Mouse (Mus musculus): ENCODE measurements around the gene Lysmd1. TPM values are rescaled to one million over a fixed set of nuclear protein-coding genes. Genes with fewer than 3 reads are reported as not detected.
"Not testable (repeated sequence)": the region's sequence is repeated elsewhere in the genome, so short reads cannot be mapped to it uniquely, and the experiment has no call there.

Gene Lysmd1
- 8.1 and 9.1 TPM in 2 replicates for polyA plus RNA-seq (2016; fragmentation: Nextera tagmentation; extraction: Ambion mirVana)

GRCm38 (mm10) chr3:95133680-95134101, at the start of gene Lysmd1, which contains the start of gene Scnm1:
Gene Lysmd1, plus strand, starts transcription at chr3:95134088.
Gene Scnm1, minus strand, starts transcription at chr3:95134011.
- H3K4me2 ChIP-seq = peak within 1 kb of the TSS; percentile 84
- ATAC-seq (ENCODE audit: insufficient number of reproducible peaks, low FRiP score) = peak; percentile 88
- no peaks in the 10 kb centered on the region for H3K9me3 ChIP-seq (replicated peaks)
- peak within 1 kb of the TSS; percentile 87 for H3K9ac ChIP-seq
- H3K36me3 ChIP-seq = peaks cover 30% of the 10 kb centered on the region
- peaks cover 19% of the 10 kb centered on the region for H3K4me1 ChIP-seq (replicated peaks)
- under 1% methylated on average over 20 of the region's 20 CpGs for WGBS
- peak within 1 kb of the TSS; percentile 80 for H3K27ac ChIP-seq (ENCODE audit: poor library complexity, severe bottlenecking)
- peak within 1 kb of the TSS; percentile 85 for H3K4me3 ChIP-seq
- no peaks in the 10 kb centered on the region for H3K27me3 ChIP-seq (replicated peaks)

DNA sequence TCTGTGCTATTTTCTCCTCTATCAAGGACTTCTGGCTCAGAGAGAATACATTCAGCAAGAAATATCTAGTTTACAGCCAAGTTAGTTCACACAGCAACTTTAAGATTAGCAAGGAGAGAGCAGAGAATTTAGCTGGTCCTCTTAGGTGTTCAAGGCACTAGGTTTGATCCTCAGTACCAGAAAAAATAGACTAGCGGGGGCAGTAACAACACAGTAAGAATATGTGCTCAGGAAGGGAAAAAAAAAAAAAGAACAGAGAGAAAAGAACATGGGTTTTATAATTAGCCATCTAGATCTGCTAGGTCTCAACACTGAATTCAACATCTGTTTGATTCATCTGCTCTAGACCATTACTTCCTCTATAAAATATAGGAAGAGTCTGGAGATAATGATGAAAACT, 45.8 kb upstream of the Lysmd1 start:
- peaks cover 15% of the 10 kb centered on the region for H3K36me3 ChIP-seq
- WGBS = 90% methylated on average over 1 of the region's 1 CpGs

DNA sequence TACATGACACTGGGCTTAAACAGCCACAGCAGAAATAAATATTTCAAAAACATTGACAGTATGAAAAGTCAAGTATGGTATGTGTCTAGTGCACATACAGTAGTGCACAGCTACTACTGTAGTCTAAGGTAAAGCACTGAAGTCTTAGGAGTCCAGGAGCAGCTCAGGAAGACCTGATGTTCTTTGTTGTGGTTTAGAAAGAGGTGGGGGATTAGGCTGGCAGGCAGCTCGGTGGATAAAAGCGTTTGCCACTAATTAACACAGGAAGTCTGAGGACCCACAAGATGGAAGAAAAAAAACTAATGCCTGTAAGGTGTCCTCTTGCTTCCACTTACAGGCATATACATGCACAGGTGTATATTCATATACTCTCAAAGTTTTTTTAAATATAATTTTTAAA, 33.0 kb upstream of the Lysmd1 start:
- no peak overlapping the region for H3K4me2 ChIP-seq
- 31% methylated on average over 2 of the region's 2 CpGs for WGBS

More for the DNA sequence above, 45.8 kb upstream of the Lysmd1 start:
- ATAC-seq (ENCODE audit: insufficient number of reproducible peaks, low FRiP score) = no peak
- Histone ChIP-seq H3K4me3 (no peak overlapping the region), H3K9ac (no peak overlapping the region), H3K27me3 (replicated peaks) (no peaks in the 10 kb centered on the region), H3K9me3 (replicated peaks) (no peaks in the 10 kb centered on the region), H3K4me1 (replicated peaks) (0 out of 2 replicates have a peak, but pooled peaks cover 2% of the 10 kb centered on the region), H3K4me2 (no peak overlapping the region), H3K27ac (ENCODE audit: poor library complexity, severe bottlenecking) (no peak overlapping the region)

GRCm38 (mm10) chr3:95105121-95105520, 28.8 kb upstream of the Lysmd1 start:
- ATAC-seq (ENCODE audit: insufficient number of reproducible peaks, low FRiP score) = no peak
- H3K27ac ChIP-seq (ENCODE audit: poor library complexity, severe bottlenecking) = peak overlapping the region; percentile 86

More for the DNA sequence above, 33.0 kb upstream of the Lysmd1 start:
- no peak overlapping the region for H3K9ac ChIP-seq
- no peak overlapping the region for H3K4me3 ChIP-seq
- H3K27ac ChIP-seq (ENCODE audit: poor library complexity, severe bottlenecking) = no peak overlapping the region
- peaks cover 28% of the 10 kb centered on the region for H3K36me3 ChIP-seq
- ATAC-seq (ENCODE audit: insufficient number of reproducible peaks, low FRiP score) = no peak
- H3K9me3 ChIP-seq (replicated peaks) = no peaks in the 10 kb centered on the region
- peaks cover 38% of the 10 kb centered on the region for H3K4me1 ChIP-seq (replicated peaks)
- no peaks in the 10 kb centered on the region for H3K27me3 ChIP-seq (replicated peaks)

GRCm38 (mm10) chr3:95105586-95106337, 28.1 kb upstream of the Lysmd1 start:
- ATAC-seq (ENCODE audit: insufficient number of reproducible peaks, low FRiP score) = peak; percentile 30
- peak overlapping the region; percentile 88 for H3K4me2 ChIP-seq
- H3K27ac ChIP-seq (ENCODE audit: poor library complexity, severe bottlenecking) = peak overlapping the region; percentile 86
- H3K4me1 ChIP-seq (replicated peaks) = peaks cover 26% of the 10 kb centered on the region
- H3K36me3 ChIP-seq = peaks cover 17% of the 10 kb centered on the region
- H3K9me3 ChIP-seq (replicated peaks) = no peaks in the 10 kb centered on the region
- under 1% methylated on average over 16 of the region's 16 CpGs for WGBS
- peak overlapping the region; percentile 85 for H3K9ac ChIP-seq
- H3K4me3 ChIP-seq = peak overlapping the region; percentile 71
- no peaks in the 10 kb centered on the region for H3K27me3 ChIP-seq (replicated peaks)

More at GRCm38 (mm10) chr3:95105121-95105520, 28.8 kb upstream of the Lysmd1 start:
- peak overlapping the region; percentile 71 for H3K4me3 ChIP-seq
- peak overlapping the region; percentile 88 for H3K4me2 ChIP-seq
- H3K9ac ChIP-seq = peak overlapping the region; percentile 85
- H3K4me1 ChIP-seq (replicated peaks) = peaks cover 23% of the 10 kb centered on the region
- H3K27me3 ChIP-seq (replicated peaks) = no peaks in the 10 kb centered on the region
- peaks cover 17% of the 10 kb centered on the region for H3K36me3 ChIP-seq
- no peaks in the 10 kb centered on the region for H3K9me3 ChIP-seq (replicated peaks)
- 33% methylated on average over 4 of the region's 4 CpGs for WGBS

DNA sequence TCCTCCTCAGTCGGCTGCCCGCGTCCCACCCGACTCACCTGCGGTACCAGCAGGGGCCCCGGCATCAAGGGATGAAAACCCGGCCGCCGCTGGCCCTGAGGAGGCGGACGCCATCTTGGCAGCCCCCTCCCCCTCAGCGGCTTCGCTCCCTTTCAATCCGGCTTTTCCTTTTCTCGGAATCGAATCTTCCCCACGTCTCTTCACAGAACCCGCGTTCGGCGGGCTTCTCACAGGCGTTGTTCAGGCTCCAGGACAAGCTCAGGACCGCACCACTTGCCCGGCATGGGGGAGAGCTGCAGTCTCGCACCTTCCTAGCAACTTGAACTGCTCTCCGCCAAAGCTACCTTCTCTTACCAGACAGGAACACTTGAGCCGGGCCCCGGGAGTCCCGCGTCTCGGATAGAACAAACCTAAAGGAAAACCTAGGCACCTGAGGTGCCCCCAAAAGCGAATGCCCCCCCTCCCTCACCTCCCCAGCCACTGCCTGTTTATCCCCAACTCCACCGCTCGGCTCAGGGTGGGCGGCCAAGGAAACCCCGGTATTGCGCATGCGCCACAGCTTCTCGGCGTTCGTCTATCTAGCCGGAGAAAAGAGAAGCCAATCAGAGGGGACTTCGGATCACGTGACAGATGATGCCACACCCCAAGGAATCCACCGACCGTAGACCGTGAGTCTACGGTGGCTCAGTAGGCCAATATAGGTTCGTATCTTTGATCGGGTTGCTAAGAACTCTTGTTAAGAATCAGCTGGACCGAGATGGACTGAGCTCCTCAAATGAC, 27.4 kb upstream of the Lysmd1 start, which contains the start of gene Pip5k1a:
TSS of gene Pip5k1a (minus strand) at position 593 of the 780 bp plus-strand sequence.
- peaks cover 14% of the 10 kb centered on the region for H3K36me3 ChIP-seq
- under 1% methylated on average over 51 of the region's 51 CpGs for WGBS
- H3K4me3 ChIP-seq = peak within 1 kb of the TSS; percentile 71
- H3K4me2 ChIP-seq = peak within 1 kb of the TSS; percentile 88
- H3K9me3 ChIP-seq (replicated peaks) = no peaks in the 10 kb centered on the region
- peak; percentile 90 for ATAC-seq (ENCODE audit: insufficient number of reproducible peaks, low FRiP score)
- H3K9ac ChIP-seq = peak within 1 kb of the TSS; percentile 85
- peak within 1 kb of the TSS; percentile 86 for H3K27ac ChIP-seq (ENCODE audit: poor library complexity, severe bottlenecking)
- no peaks in the 10 kb centered on the region for H3K27me3 ChIP-seq (replicated peaks)
- peaks cover 21% of the 10 kb centered on the region for H3K4me1 ChIP-seq (replicated peaks)

- Histone ChIP-seq H3K4me2 (peak overlapping the region; percentile 69), H3K4me3 (peak overlapping the region; percentile 71), H3K4me1 (replicated peaks) (peaks cover 22% of the 10 kb centered on the region)
- H3K27me3 ChIP-seq (replicated peaks); H3K9me3 ChIP-seq (replicated peaks); H3K36me3 ChIP-seq; H3K27ac ChIP-seq (ENCODE audit: poor library complexity, severe bottlenecking); ATAC-seq (ENCODE audit: insufficient number of reproducible peaks, low FRiP score); H3K9ac ChIP-seq: not testable (repeated sequence)
These were observed 26.6 kb upstream of the Lysmd1 start for GRCm38 (mm10) chr3:95107308-95107707.

DNA sequence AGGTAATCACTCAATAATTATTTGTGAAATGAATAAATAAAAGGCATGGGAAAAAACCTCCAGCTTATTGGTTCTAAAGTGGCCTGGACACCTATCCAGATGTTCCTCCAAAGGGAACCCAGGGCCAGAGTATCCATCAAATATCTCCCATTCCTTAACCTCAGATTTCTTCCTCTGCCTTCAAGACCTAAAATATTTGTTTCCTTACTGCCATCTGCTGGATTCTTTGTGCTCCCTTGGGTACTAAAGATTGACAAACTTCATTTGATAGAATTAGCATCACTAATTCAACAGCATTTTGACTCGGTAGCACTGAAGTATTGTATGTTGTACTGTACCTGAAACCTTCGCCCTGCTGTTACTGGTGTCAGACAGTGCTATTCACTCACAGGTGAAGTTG, 26.0 kb upstream of the Lysmd1 start:
- H3K27me3 ChIP-seq (replicated peaks) = no peaks in the 10 kb centered on the region
- no peak overlapping the region for H3K27ac ChIP-seq (ENCODE audit: poor library complexity, severe bottlenecking)
- peaks cover 27% of the 10 kb centered on the region for H3K4me1 ChIP-seq (replicated peaks)
- H3K9ac ChIP-seq = no peak overlapping the region
- H3K36me3 ChIP-seq = peaks cover 4% of the 10 kb centered on the region
- no peak overlapping the region; the same call in 1 of the 2 replicates for H3K4me3 ChIP-seq
- 60% methylated on average over 2 of the region's 2 CpGs for WGBS
- no peak for ATAC-seq (ENCODE audit: insufficient number of reproducible peaks, low FRiP score)
- H3K9me3 ChIP-seq (replicated peaks) = no peaks in the 10 kb centered on the region
- no peak overlapping the region for H3K4me2 ChIP-seq

- Histone ChIP-seq H3K9ac (peak within 1 kb of the TSS; percentile 83), H3K9me3 (replicated peaks) (no peaks in the 10 kb centered on the region), H3K27ac (ENCODE audit: poor library complexity, severe bottlenecking) (peak within 1 kb of the TSS; percentile 97), H3K4me2 (peak within 1 kb of the TSS; percentile 64), H3K4me1 (replicated peaks) (peaks cover 16% of the 10 kb centered on the region), H3K36me3 (peaks cover 19% of the 10 kb centered on the region), H3K4me3 (peak within 1 kb of the TSS; percentile 84), H3K27me3 (replicated peaks) (no peaks in the 10 kb centered on the region)
- under 1% methylated on average over 54 of the region's 54 CpGs for whole genome bisulfite sequencing
- peak; percentile 76 for ATAC-seq (ENCODE audit: insufficient number of reproducible peaks, low FRiP score)
These were observed 22.8 kb upstream of the Lysmd1 start, which contains the start of gene Vps72 for GRCm38 (mm10) chr3:95110911-95111726. Gene Vps72, plus strand, starts transcription at chr3:95111022.

- ATAC-seq (ENCODE audit: insufficient number of reproducible peaks, low FRiP score) = no peak
- H3K27ac ChIP-seq (ENCODE audit: poor library complexity, severe bottlenecking) = no peak overlapping the region
- peaks cover 28% of the 10 kb centered on the region for H3K36me3 ChIP-seq
- no peaks in the 10 kb centered on the region for H3K27me3 ChIP-seq (replicated peaks)
- 0 out of 2 replicates have a peak overlapping the region, but pooled peaks have one; percentile 22 for H3K4me3 ChIP-seq
- no peaks in the 10 kb centered on the region for H3K9me3 ChIP-seq (replicated peaks)
- 96% methylated on average over 1 of the region's 1 CpGs for WGBS
- H3K9ac ChIP-seq = no peak overlapping the region
- peaks cover 16% of the 10 kb centered on the region for H3K4me1 ChIP-seq (replicated peaks)
- H3K4me2 ChIP-seq = no peak overlapping the region; the same call in 1 of the 2 replicates
These were observed 21.1 kb upstream of the Lysmd1 start for GRCm38 (mm10) chr3:95112760-95113159.
